Mouse (Mus musculus): ENCODE measurements at regions not wholly inside any gene's neighbourhood (a gene's known extent, or its start where the extent isn't known, plus 50 kb on each side); places are given as distances from the start of the nearest gene placed in this dataset.

DNA sequence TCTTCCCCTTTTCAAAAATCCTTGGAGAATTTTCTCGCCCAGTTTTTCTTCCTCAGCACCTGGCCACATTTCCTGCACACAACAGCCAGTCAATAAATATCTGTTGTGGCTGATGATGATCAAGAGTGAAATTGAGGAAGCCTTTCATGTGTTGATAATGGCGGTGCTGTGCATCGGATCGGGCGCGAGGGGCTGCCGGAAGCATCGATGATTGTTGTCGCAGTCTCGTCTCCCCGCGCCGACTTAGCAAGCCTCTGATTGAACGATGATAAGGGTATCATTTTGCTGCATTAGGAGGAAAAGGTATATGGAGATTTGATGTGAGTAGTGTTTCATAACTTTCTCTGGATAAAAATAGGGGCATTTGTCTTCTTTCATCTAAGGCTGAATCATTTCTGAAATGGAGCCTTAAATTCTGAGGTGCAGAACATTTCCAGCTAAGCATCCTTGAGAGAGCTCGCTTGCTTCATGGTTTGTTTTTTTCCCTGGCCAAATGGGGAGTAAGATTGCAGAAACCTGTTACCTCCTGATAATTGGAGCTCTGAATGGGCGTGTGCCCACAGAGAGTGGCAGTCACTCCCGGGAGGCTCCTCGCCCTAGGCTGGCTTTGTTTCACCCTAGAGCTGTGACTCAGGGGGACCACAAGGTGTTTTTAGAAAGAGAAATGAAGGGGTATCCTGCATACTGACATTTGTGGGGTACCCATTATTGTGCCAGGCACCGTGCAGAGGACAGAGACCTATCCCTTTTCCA, 94.8 kb upstream of the Podxl start:
- H3K27ac ChIP-seq (ENCODE audit: control insufficient read depth, insufficient read depth, low read length): no peak overlapping the region
- TF ChIP-seq CTCF (IDR thresholded peaks at IDR 0.05; ENCODE audit: borderline replicate concordance, control insufficient read depth, extremely low read depth, insufficient read depth, low read length, poor library complexity) (no peak), POLR2A (IDR thresholded peaks at IDR 0.05; ENCODE audit: control insufficient read depth, extremely low read depth, insufficient read depth, low read length, poor library complexity) (no peak)
- H3K4me3 ChIP-seq (ENCODE audit: control insufficient read depth, insufficient read depth, low read length): no peak overlapping the region
- H3K36me3 ChIP-seq (ENCODE audit: control insufficient read depth, insufficient read depth, low read length): no peaks in the 10 kb centered on the region
- no peak for DNase-seq
- 83% methylated on average over 19 of the region's 19 CpGs for WGBS
- H3K27me3 ChIP-seq (ENCODE audit: control insufficient read depth, insufficient read depth, low read length): no peaks in the 10 kb centered on the region
- H3K4me1 ChIP-seq (replicated peaks; ENCODE audit: control insufficient read depth, insufficient read depth, low read length): no peaks in the 10 kb centered on the region

DNA sequence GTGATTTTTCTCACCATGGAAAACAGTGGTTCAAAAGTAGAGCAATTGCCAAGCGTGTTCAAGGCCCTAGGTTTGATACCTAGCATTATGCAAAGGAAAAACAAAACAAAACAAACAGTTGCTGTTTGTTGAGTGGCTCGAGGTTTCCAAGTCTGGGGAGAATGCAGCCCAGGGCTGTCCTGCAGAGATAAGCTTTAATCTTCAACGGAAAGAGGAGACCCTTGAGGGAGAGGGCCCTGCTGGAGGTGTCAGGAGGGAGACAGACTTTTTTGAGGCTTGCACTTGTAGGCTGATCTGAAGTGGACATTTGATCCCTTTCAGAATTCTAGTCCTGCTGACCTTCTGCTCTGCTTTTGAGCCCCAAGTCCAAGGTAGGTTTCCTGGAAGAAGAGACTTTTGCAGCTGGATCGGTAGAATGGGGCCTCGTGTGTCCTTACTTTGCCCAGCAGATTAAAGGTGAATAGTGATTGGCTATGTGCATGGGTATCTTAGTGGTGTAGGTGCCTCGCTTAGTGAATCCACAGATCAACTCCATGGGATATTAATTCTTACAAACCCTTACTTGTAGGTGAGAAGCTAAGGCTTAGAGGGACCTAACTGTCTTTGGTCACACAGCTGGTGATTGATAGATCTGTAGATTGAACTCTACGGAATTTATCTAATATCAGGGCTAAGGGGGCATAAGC, 87.2 kb upstream of the Podxl start:
- no peak for DNase-seq
- H3K4me3 ChIP-seq (ENCODE audit: control insufficient read depth, insufficient read depth, low read length): no peak overlapping the region
- H3K36me3 ChIP-seq (ENCODE audit: control insufficient read depth, insufficient read depth, low read length): no peaks in the 10 kb centered on the region
- no peaks in the 10 kb centered on the region for H3K4me1 ChIP-seq (replicated peaks; ENCODE audit: control insufficient read depth, insufficient read depth, low read length)
- WGBS: 84% methylated on average over 7 of the region's 7 CpGs
- TF ChIP-seq POLR2A (IDR thresholded peaks at IDR 0.05; ENCODE audit: control insufficient read depth, extremely low read depth, insufficient read depth, low read length, poor library complexity) (no peak), CTCF (IDR thresholded peaks at IDR 0.05; ENCODE audit: borderline replicate concordance, control insufficient read depth, extremely low read depth, insufficient read depth, low read length, poor library complexity) (no peak)
- H3K27me3 ChIP-seq (ENCODE audit: control insufficient read depth, insufficient read depth, low read length): no peaks in the 10 kb centered on the region
- no peak overlapping the region for H3K27ac ChIP-seq (ENCODE audit: control insufficient read depth, insufficient read depth, low read length)

DNA sequence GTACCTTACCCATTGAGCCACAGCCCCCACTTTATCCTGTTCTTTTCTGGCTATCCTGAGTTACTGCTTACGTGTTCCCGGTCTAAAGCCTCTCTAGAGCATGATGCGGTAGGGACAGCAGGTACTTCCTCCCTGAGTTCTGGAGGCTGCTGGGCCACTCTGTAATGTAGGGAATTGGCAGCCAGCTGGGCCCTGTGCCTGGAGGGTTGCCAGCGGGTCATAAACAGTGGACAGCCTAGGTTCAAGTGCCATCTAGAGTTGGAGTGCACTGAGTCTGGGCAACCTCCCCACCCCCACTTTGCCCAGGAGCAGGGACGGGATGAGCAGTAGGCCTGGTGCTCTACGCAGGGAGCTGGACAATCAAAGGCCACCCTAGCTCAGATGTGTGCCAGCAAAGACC, 81.5 kb upstream of the Podxl start:
- H3K4me3 ChIP-seq (ENCODE audit: control insufficient read depth, insufficient read depth, low read length): no peak overlapping the region
- 97% methylated on average over 6 of the region's 6 CpGs for WGBS
- H3K4me1 ChIP-seq (replicated peaks; ENCODE audit: control insufficient read depth, insufficient read depth, low read length): peaks cover 8% of the 10 kb centered on the region
- no peaks in the 10 kb centered on the region for H3K36me3 ChIP-seq (ENCODE audit: control insufficient read depth, insufficient read depth, low read length)
- TF ChIP-seq CTCF (IDR thresholded peaks at IDR 0.05; ENCODE audit: borderline replicate concordance, control insufficient read depth, extremely low read depth, insufficient read depth, low read length, poor library complexity) (no peak), POLR2A (IDR thresholded peaks at IDR 0.05; ENCODE audit: control insufficient read depth, extremely low read depth, insufficient read depth, low read length, poor library complexity) (no peak)
- H3K27ac ChIP-seq (ENCODE audit: control insufficient read depth, insufficient read depth, low read length): no peak overlapping the region
- no peaks in the 10 kb centered on the region for H3K27me3 ChIP-seq (ENCODE audit: control insufficient read depth, insufficient read depth, low read length)
- DNase-seq: no peak

DNA sequence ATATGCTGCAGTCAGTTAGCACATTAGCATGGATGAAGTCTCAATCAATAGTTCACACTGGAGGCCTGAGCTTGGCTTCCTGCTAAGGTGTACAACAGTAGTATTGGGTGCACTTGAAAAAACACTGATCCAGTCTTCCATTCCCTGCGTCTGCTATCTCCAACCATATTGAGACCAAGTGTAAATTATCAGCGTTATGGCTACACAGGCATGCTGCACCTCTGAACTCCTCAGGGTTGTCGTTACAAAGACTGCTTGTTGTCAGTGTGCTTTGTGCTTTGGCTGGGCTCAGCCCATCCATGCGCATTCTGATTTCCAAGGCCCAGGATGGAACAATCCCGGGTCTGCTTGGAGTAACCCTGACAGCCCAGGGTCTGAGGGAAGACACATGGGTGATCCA, 80.7 kb upstream of the Podxl start:
- no peak for DNase-seq
- WGBS: 96% methylated on average over 5 of the region's 5 CpGs
- H3K36me3 ChIP-seq (ENCODE audit: control insufficient read depth, insufficient read depth, low read length): no peaks in the 10 kb centered on the region
- no peak overlapping the region for H3K4me3 ChIP-seq (ENCODE audit: control insufficient read depth, insufficient read depth, low read length)
- no peak overlapping the region for H3K27ac ChIP-seq (ENCODE audit: control insufficient read depth, insufficient read depth, low read length)
- H3K27me3 ChIP-seq (ENCODE audit: control insufficient read depth, insufficient read depth, low read length): no peaks in the 10 kb centered on the region
- no peak for TF ChIP-seq POLR2A (IDR thresholded peaks at IDR 0.05; ENCODE audit: control insufficient read depth, extremely low read depth, insufficient read depth, low read length, poor library complexity)
- no peak for TF ChIP-seq CTCF (IDR thresholded peaks at IDR 0.05; ENCODE audit: borderline replicate concordance, control insufficient read depth, extremely low read depth, insufficient read depth, low read length, poor library complexity)
- peaks cover 8% of the 10 kb centered on the region for H3K4me1 ChIP-seq (replicated peaks; ENCODE audit: control insufficient read depth, insufficient read depth, low read length)

DNA sequence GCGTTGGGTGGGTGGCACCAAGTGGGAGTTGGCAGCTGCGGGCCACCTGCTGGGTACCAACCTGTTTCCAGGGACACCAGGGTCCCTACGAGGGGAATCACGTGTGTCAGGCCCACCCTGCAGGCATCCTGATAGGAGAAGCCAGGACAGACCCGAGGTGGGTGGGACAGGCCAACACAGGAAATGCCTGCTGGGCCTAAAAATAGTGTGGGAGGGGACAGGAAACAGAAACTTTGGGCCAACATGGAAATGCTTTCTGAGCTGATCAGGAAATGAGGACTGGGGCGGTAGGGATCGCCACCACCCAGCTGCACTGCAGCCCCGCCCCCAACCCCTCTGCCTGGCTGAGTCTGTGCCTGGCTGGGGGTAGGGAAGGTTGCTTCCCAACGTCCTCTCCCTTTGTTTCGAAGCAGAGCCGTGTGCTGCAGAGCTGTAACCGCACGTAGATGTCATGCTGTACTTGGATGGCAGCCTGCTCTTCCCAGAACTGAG, 78.7 kb upstream of the Podxl start:
- H3K4me1 ChIP-seq (replicated peaks; ENCODE audit: control insufficient read depth, insufficient read depth, low read length): peaks cover 8% of the 10 kb centered on the region
- TF ChIP-seq POLR2A (IDR thresholded peaks at IDR 0.05; ENCODE audit: control insufficient read depth, extremely low read depth, insufficient read depth, low read length, poor library complexity) (no peak), CTCF (IDR thresholded peaks at IDR 0.05; ENCODE audit: borderline replicate concordance, control insufficient read depth, extremely low read depth, insufficient read depth, low read length, poor library complexity) (no peak)
- WGBS: 11% methylated on average over 13 of the region's 13 CpGs
- H3K4me3 ChIP-seq (ENCODE audit: control insufficient read depth, insufficient read depth, low read length): no peak overlapping the region
- peak; percentile 25 for DNase-seq
- H3K36me3 ChIP-seq (ENCODE audit: control insufficient read depth, insufficient read depth, low read length): no peaks in the 10 kb centered on the region
- H3K27ac ChIP-seq (ENCODE audit: control insufficient read depth, insufficient read depth, low read length): no peak overlapping the region
- no peaks in the 10 kb centered on the region for H3K27me3 ChIP-seq (ENCODE audit: control insufficient read depth, insufficient read depth, low read length)

DNA sequence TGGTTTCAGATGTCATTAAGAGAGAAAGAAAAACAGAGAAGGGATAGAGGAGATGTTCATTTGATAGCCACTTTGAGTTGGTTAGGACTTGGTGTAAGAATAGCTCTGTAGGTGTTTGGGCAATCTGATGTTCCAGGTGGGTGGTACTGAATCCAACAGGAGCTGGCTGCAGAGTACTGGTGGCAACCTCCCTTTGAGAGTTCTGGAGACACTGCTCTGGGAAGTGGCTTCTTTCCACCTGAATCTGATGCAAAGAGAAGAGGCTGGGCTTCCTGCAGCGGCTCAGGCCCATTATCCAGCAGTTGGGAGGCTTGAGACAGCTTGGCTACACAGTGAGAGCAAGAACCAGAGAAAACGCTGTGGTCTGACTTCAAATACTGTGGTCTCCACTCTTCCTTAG, 77.0 kb upstream of the Podxl start:
- no peak for DNase-seq
- 54% methylated on average over 2 of the region's 2 CpGs for WGBS
- Histone ChIP-seq H3K36me3 (ENCODE audit: control insufficient read depth, insufficient read depth, low read length) (no peaks in the 10 kb centered on the region), H3K4me1 (replicated peaks; ENCODE audit: control insufficient read depth, insufficient read depth, low read length) (peaks cover 8% of the 10 kb centered on the region), H3K27ac (ENCODE audit: control insufficient read depth, insufficient read depth, low read length) (no peak overlapping the region), H3K27me3 (ENCODE audit: control insufficient read depth, insufficient read depth, low read length) (no peaks in the 10 kb centered on the region), H3K4me3 (ENCODE audit: control insufficient read depth, insufficient read depth, low read length) (no peak overlapping the region)
- TF ChIP-seq CTCF (IDR thresholded peaks at IDR 0.05; ENCODE audit: borderline replicate concordance, control insufficient read depth, extremely low read depth, insufficient read depth, low read length, poor library complexity) (no peak), POLR2A (IDR thresholded peaks at IDR 0.05; ENCODE audit: control insufficient read depth, extremely low read depth, insufficient read depth, low read length, poor library complexity) (no peak)
